Mouse (Mus musculus) CD4-positive, CD25-positive, alpha-beta regulatory T cell, adult 4 months (primary cell): Measurements from ENCODE around the gene Tmem151b. TPM values are rescaled to one million over a fixed set of nuclear protein-coding genes. Genes with fewer than 3 reads are reported as not detected.

Experiments
- ATAC-seq: one replicate; pipeline ENCODE4 v1.8.0; 2017
- polyA plus RNA-seq, 2 experiments: library from polyadenylated mRNA; unstranded; fragments of 100-300 nt; shearing (Covaris generic); gene quantifications; one replicate each; pipeline ENCODE4 v1.2.1; 2017

Tmem151b gene
- polyA plus RNA-seq, 2 experiments from 2014 or later, result 0.15 to 0.35 TPM

- ATAC-seq, result no peak
Observed at GRCm38 (mm10) chr17:45584096-45584896, 34.8 kb upstream of the Tmem151b start.

- peak; percentile 26 for ATAC-seq
Observed at GRCm38 (mm10) chr17:45582715-45583355, 33.4 kb upstream of the Tmem151b start.

- ATAC-seq, result no peak
Observed at GRCm38 (mm10) chr17:45582188-45582587, 32.7 kb upstream of the Tmem151b start.

GRCm38 (mm10) chr17:45581567-45581983, 32.1 kb upstream of the Tmem151b start:
- ATAC-seq, result peak; percentile 82

GRCm38 (mm10) chr17:45580958-45581477, 31.5 kb upstream of the Tmem151b start:
- peak; percentile 30 for ATAC-seq

- no peak for ATAC-seq
Observed at GRCm38 (mm10) chr17:45579554-45579953, 30.1 kb upstream of the Tmem151b start.

GRCm38 (mm10) chr17:45578843-45579242, 29.4 kb upstream of the Tmem151b start:
- no peak for ATAC-seq

GRCm38 (mm10) chr17:45578242-45578641, 28.8 kb upstream of the Tmem151b start:
- no peak for ATAC-seq

GRCm38 (mm10) chr17:45575123-45575897, 25.8 kb upstream of the Tmem151b start:
- no peak for ATAC-seq

GRCm38 (mm10) chr17:45574129-45574761, 24.8 kb upstream of the Tmem151b start:
- peak; percentile 53 for ATAC-seq

GRCm38 (mm10) chr17:45573780-45574123, 24.3 kb upstream of the Tmem151b start:
- peak; percentile 37 for ATAC-seq

GRCm38 (mm10) chr17:45573087-45573779, 23.8 kb upstream of the Tmem151b start, which contains the start of gene Hsp90ab1:
Gene Hsp90ab1, minus strand, starts transcription at chr17:45573271.
- ATAC-seq, result peak; percentile 61

- ATAC-seq, result peak; percentile 37
Observed at GRCm38 (mm10) chr17:45572103-45573086, 22.9 kb upstream of the Tmem151b start.

- ATAC-seq, result no peak
Observed at GRCm38 (mm10) chr17:45569999-45570398, 20.5 kb upstream of the Tmem151b start.

- ATAC-seq, result no peak
Observed at GRCm38 (mm10) chr17:45568990-45569389, 19.5 kb upstream of the Tmem151b start.

- ATAC-seq, result peak; percentile 1
Observed at GRCm38 (mm10) chr17:45567162-45567601, 17.7 kb upstream of the Tmem151b start.

GRCm38 (mm10) chr17:45566360-45567161, 17.1 kb upstream of the Tmem151b start:
- ATAC-seq, result no peak

GRCm38 (mm10) chr17:45566031-45566359, 16.5 kb upstream of the Tmem151b start:
- no peak for ATAC-seq

GRCm38 (mm10) chr17:45565103-45565502, 15.6 kb upstream of the Tmem151b start:
- ATAC-seq, result no peak
